Mouse (Mus musculus) heart, embryonic 16.5 days (tissue): ENCODE measurements around the gene Ankfn1. TPM values are rescaled to one million over a fixed set of nuclear protein-coding genes. Genes with fewer than 3 reads are reported as not detected.
A peak's percentile ranks its signal among the peaks of the same experiment; 100 is the strongest.

ENCODE experiments used
- ATAC-seq: fragments of 200-750 bp; cut with Nextera tagmentation; replicated peaks from 2 replicates; pipeline ENCODE4 v1.8.0; 2017; ENCODE audit warnings: moderate number of reproducible peaks; ENCODE audit not compliant: insufficient read depth, low FRiP score; ENCODE audit errors: extremely low read depth
- H3K27ac ChIP-seq: fragments of 300-500 bp; sonication (generic); 2 replicates; pipeline ENCODE4 v1.5.1; 2014; ENCODE audit warnings: mild to moderate bottlenecking, low read length, control low read depth, moderate library complexity
- H3K27me3 ChIP-seq: fragments of 300-500 bp; sonication (generic); 2 replicates; pipeline ENCODE4 v1.6.1; 2014; ENCODE audit warnings: low read length, mixed read lengths; ENCODE audit not compliant: control insufficient read depth, insufficient read depth
- H3K36me3 ChIP-seq: fragments of 300-500 bp; sonication (generic); 2 replicates; pipeline ENCODE4 v1.6.1; 2014; ENCODE audit not compliant: control insufficient read depth, insufficient read depth
- H3K4me1 ChIP-seq: fragments of 300-500 bp; sonication (generic); 2 replicates; pipeline ENCODE4 v1.6.1; 2014; ENCODE audit warnings: low read length, mixed read lengths; ENCODE audit not compliant: control insufficient read depth, insufficient read depth
- H3K4me2 ChIP-seq: fragments of 300-500 bp; sonication (generic); 2 replicates; pipeline ENCODE4 v1.6.1; 2014; ENCODE audit warnings: low read depth, mild to moderate bottlenecking, control low read depth, low read length
- H3K4me3 ChIP-seq: fragments of 300-500 bp; sonication (generic); 2 replicates; pipeline ENCODE4 v1.5.1; 2014; ENCODE audit warnings: mild to moderate bottlenecking, control low read depth, low read length
- H3K9ac ChIP-seq: fragments of 300-500 bp; sonication (generic); 2 replicates; pipeline ENCODE4 v1.6.1; 2014; ENCODE audit warnings: low read length, control low read depth
- H3K9me3 ChIP-seq: fragments of 300-500 bp; sonication (generic); replicated peaks from 2 replicates; pipeline ENCODE4 v1.6.1; 2016; ENCODE audit warnings: low read length; ENCODE audit not compliant: control insufficient read depth
- WGBS: fragments of 180-500 bp; shearing (Covaris S2); extraction: QIAGEN DNeasy Blood & Tissue Kit; methylation state at CpG from one replicate; pipeline ENCODE4 v1.1.7; 2014; 5-methylcytosine and 5-hydroxymethylcytosine counted together
- polyA plus RNA-seq: library from polyadenylated mRNA; unstranded; fragments of >200 nt; fragmentation: Nextera tagmentation; extraction: Ambion mirVana; gene quantifications from 2 replicates; pipeline ENCODE4 v1.2.1, GENCODE M21; 2015

The Ankfn1 gene
- polyA plus RNA-seq, 1 experiment from 2014 or later: 0.11 TPM

- WGBS: 66% methylated on average over 11 of the region's 11 CpGs
- ATAC-seq: no peak
Measured at GRCm38 (mm10) chr11:89569391-89570145, 207.9 kb downstream of the Ankfn1 start.

GRCm38 (mm10) chr11:89568246-89568645 is 209.2 kb downstream of the Ankfn1 start:
- Histone ChIP-seq H3K9ac (no peak overlapping the region), H3K36me3 (no peaks in the 10 kb centered on the region), H3K27me3 (no peaks in the 10 kb centered on the region), H3K27ac (no peak overlapping the region), H3K9me3 (no peaks in the 10 kb centered on the region), H3K4me3 (no peak overlapping the region), H3K4me1 (no peaks in the 10 kb centered on the region), H3K4me2 (no peak overlapping the region)
- ATAC-seq: no peak
- WGBS: 87% methylated on average over 4 of the region's 4 CpGs

More at GRCm38 (mm10) chr11:89569391-89570145, 207.9 kb downstream of the Ankfn1 start:
- no peak overlapping the region for H3K4me3 ChIP-seq
- H3K4me2 ChIP-seq: no peak overlapping the region
- no peaks in the 10 kb centered on the region for H3K36me3 ChIP-seq
- H3K9ac ChIP-seq: no peak overlapping the region
- no peaks in the 10 kb centered on the region for H3K9me3 ChIP-seq
- H3K4me1 ChIP-seq: no peaks in the 10 kb centered on the region
- no peaks in the 10 kb centered on the region for H3K27me3 ChIP-seq
- H3K27ac ChIP-seq: no peak overlapping the region

DNA sequence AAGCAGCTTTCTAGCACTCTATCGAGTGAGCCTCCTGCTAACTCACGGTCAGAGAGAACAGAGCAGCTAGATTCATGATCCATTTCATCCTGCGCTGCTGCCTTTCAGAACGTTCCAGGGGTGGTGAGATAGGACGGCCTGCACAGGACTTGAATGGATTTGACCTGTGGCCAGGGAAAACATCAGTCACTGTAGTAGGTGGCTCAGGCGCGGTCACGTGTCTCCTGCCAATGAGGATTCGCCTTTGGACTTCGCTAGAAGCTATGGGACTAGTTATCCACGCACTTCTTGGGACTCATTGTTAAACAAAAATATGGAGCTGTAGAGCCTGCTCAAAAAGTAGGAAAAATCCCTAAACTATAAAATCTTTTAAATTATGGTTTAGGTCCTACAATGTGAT is 226.0 kb downstream of the Ankfn1 start:
- Histone ChIP-seq H3K27me3 (no peaks in the 10 kb centered on the region), H3K9me3 (no peaks in the 10 kb centered on the region), H3K9ac (no peak overlapping the region), H3K4me1 (no peaks in the 10 kb centered on the region), H3K27ac (no peak overlapping the region), H3K4me2 (no peak overlapping the region), H3K4me3 (no peak overlapping the region), H3K36me3 (no peaks in the 10 kb centered on the region)
- no peak for ATAC-seq
- WGBS: 80% methylated on average over 11 of the region's 11 CpGs

DNA sequence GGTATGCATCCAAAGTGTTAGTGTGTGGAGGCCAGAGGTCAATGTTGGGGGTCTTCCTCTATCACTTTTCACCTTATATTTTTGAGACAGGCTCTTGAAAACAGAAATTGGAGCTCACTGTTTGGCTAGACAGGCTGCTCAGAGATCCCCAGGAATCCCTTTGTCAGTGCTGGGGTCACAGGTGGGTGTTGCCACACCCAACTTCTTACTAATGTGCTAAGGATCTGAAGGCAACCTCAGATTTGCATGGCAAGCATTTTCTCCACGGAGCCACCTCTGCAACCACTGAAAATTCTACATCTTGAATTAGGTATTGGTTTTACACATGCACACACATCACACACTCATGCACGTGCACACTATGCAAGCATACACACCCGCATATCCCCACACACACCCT is 226.5 kb downstream of the Ankfn1 start:
- ATAC-seq: no peak
- no peak overlapping the region for H3K4me2 ChIP-seq
- no peak overlapping the region for H3K4me3 ChIP-seq
- WGBS: 70% methylated on average over 3 of the region's 3 CpGs
- H3K36me3 ChIP-seq: no peaks in the 10 kb centered on the region
- no peaks in the 10 kb centered on the region for H3K4me1 ChIP-seq
- H3K27ac ChIP-seq: no peak overlapping the region
- no peak overlapping the region for H3K9ac ChIP-seq
- H3K9me3 ChIP-seq: no peaks in the 10 kb centered on the region
- H3K27me3 ChIP-seq: no peaks in the 10 kb centered on the region

DNA sequence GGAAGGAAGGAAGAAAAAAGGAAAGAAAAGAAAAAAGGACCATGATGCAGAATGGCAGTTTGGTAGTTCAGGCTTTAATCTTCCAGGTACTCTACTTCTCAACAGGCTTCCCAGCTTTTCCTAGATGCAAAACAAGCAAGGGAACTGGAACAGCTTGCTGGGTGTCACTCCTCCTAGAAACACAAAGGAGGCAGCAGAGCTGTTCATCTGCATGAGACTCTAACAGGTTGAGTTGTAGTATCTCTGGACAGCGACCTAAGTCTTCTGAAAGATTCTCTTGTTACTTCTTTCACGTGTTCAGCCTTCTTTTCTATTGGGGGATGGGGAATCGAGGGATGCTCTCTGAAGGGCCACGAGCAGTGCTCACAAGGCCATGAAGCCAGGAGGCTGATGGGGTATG is 228.7 kb downstream of the Ankfn1 start:
- Histone ChIP-seq H3K9me3 (no peaks in the 10 kb centered on the region), H3K4me1 (peaks cover 3% of the 10 kb centered on the region; the same call in 1 of the 2 replicates)
- WGBS: 46% methylated on average over 4 of the region's 4 CpGs

DNA sequence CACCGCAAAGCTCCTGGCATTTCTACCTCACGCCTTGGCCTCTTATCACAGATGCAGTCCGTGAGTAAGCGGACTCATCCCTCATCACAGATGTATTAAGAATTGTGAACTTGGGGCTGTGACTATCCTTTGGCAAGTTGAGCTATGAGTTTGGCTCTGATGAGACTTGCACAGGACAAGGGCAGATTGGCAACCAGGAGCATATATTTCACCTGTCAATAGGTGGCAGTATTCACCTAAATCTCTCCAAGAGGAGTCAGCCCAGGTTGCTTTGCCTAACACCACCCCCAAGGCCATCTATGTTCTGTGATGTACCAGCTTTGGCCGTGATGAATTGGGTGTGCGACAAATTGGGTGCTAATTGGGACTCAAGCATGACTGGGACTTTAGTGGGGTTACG is 231.3 kb downstream of the Ankfn1 start:
- H3K9me3 ChIP-seq: peaks cover 4% of the 10 kb centered on the region
- H3K4me1 ChIP-seq: peaks cover 3% of the 10 kb centered on the region; the same call in 1 of the 2 replicates
- H3K4me2 ChIP-seq: no peak overlapping the region
- ATAC-seq: no peak
- 27% methylated on average over 7 of the region's 7 CpGs for WGBS
- H3K9ac ChIP-seq: no peak overlapping the region
- H3K27me3 ChIP-seq: no peaks in the 10 kb centered on the region
- H3K36me3 ChIP-seq: no peaks in the 10 kb centered on the region
- H3K27ac ChIP-seq: no peak overlapping the region
- H3K4me3 ChIP-seq: no peak overlapping the region

More for the DNA sequence above, 228.7 kb downstream of the Ankfn1 start:
- no peaks in the 10 kb centered on the region for H3K27me3 ChIP-seq
- no peak overlapping the region for H3K27ac ChIP-seq
- no peak overlapping the region for H3K4me2 ChIP-seq
- no peak overlapping the region for H3K9ac ChIP-seq
- ATAC-seq: no peak
- no peak overlapping the region for H3K4me3 ChIP-seq
- H3K36me3 ChIP-seq: no peaks in the 10 kb centered on the region

DNA sequence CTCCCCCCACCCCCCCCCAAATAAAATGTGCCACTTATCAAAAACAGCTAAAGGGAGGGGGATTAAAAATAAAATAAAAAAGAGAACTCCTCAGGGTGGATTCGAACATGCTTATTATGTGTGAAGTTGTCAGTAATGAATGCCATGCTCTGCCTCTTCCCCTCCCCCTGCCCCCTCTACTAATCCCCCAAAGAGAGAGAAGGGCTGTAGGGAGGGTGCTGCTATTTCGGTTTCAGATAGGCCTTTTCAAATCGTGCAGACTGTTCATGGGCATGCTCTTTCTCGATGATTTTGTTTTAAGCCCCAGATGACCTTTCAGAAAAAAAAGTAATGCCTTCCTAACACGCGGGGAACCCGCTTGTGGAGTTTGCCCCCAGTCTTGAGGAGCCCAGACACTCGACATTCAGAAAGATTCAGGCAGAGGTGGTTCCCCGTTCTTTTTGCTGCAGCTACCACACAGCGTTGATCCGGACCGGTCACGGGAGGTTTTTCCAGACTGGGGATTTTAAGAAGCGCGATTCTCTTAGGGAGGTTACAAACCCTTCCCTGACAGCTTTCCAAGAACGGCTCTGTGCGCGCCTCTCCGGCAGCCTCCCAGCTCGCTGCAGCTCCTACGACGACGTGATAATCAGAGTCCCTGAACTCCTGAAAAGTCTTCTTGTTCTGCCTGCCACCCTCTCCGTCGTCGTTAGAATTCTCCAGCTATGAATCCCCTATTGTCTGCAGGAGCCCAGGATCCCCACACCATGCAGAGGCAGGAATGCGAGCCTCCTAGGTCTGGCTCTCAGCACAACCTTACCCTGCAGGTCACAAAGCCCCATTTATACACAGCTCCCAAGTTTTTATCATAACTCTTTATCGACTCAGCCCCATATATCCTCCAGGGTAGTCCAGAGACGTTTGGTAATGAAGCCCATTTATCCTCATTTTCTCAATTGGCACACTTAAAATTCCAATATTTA is 232.3 kb downstream of the Ankfn1 start:
- H3K9ac ChIP-seq: peak overlapping the region; percentile 35
- no peaks in the 10 kb centered on the region for H3K36me3 ChIP-seq
- WGBS: 4% methylated on average over 29 of the region's 29 CpGs
- H3K27me3 ChIP-seq: no peaks in the 10 kb centered on the region
- H3K4me3 ChIP-seq: peak overlapping the region; percentile 41
- H3K4me1 ChIP-seq: peaks cover 3% of the 10 kb centered on the region; the same call in 1 of the 2 replicates
- peaks cover 4% of the 10 kb centered on the region for H3K9me3 ChIP-seq
- peak overlapping the region; percentile 69 for H3K4me2 ChIP-seq
- H3K27ac ChIP-seq: no peak overlapping the region
- no peak for ATAC-seq

DNA sequence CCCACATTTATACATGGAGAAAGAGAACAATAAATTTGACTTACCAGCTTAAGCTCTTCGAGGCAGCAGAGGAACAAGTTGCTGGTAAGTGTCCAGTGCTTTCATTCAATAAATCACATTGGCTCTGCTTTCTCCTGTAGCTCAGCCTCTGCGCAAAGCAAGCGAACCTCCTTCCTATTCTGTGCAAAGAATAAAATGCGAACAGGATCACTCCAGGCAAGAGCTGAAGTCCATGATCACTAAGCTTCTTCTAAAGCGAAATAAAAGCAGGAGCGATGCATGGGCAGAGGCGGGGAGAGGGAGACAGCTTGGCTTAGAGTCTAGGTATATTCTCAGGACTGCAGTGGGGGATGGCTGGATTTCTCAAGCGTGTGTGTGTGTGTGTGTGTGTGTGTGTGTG is 239.1 kb downstream of the Ankfn1 start:
- Histone ChIP-seq H3K27ac (no peak overlapping the region), H3K4me2 (no peak overlapping the region), H3K9ac (no peak overlapping the region), H3K4me3 (no peak overlapping the region), H3K36me3 (no peaks in the 10 kb centered on the region), H3K4me1 (no peaks in the 10 kb centered on the region), H3K27me3 (no peaks in the 10 kb centered on the region), H3K9me3 (peaks cover 4% of the 10 kb centered on the region)
- 76% methylated on average over 8 of the region's 8 CpGs for WGBS
- ATAC-seq: no peak
